Mouse (Mus musculus) MEL (cell line): ENCODE measurements around the gene Olfr718-ps1. TPM values are rescaled to one million over a fixed set of nuclear protein-coding genes. Genes with fewer than 3 reads are reported as not detected.

Experiments used
- DNase-seq: peaks from one replicate; pipeline ENCODE4 v3.0.0; 2011; ENCODE audit warnings: low read depth, low spot score
- H3K27ac ChIP-seq: 2 replicates; pipeline ENCODE4 v1.5.1; 2012; ENCODE audit warnings: low read depth, mild to moderate bottlenecking, control low read depth, low read length, moderate library complexity; ENCODE audit not compliant: control insufficient read depth
- H3K27me3 ChIP-seq, 2 experiments: fragments of 150-350 bp in 1 of 2; sonication (generic) in 1 of 2; 2 replicates each; pipeline ENCODE4 v1.6.1; 2012; ENCODE audit warnings: low read length in 2 of 2, mild to moderate bottlenecking in 2 of 2, improper control_type of control experiment in 1 of 2, moderate library complexity in 1 of 2; ENCODE audit not compliant: insufficient read depth in 2 of 2, control insufficient read depth in 1 of 2
- H3K36me3 ChIP-seq, 2 experiments: 2 replicates each; pipeline ENCODE4 v1.6.1; 2012 to 2014; ENCODE audit warnings: low read length in 2 of 2, improper control_type of control experiment in 1 of 2, inconsistent platforms in 1 of 2, mild to moderate bottlenecking in 1 of 2; ENCODE audit not compliant: insufficient read depth in 2 of 2, control insufficient read depth in 1 of 2
- H3K4me1 ChIP-seq, 2 experiments: fragments of 150-350 bp in 1 of 2; sonication (generic) in 1 of 2; 2 replicates each; pipeline ENCODE4 v1.6.1; 2012; ENCODE audit warnings: low read length in 2 of 2, improper control_type of control experiment in 1 of 2, mild to moderate bottlenecking in 1 of 2; ENCODE audit not compliant: insufficient read depth in 2 of 2, control insufficient read depth in 1 of 2
- H3K4me3 ChIP-seq, 2 experiments: fragments of 150-350 bp in 1 of 2; sonication (generic) in 1 of 2; 2 replicates each; pipeline ENCODE4 v1.5.1; 2012; ENCODE audit warnings: low read depth in 2 of 2, low read length in 2 of 2, mild to moderate bottlenecking in 2 of 2, moderate library complexity in 2 of 2, control low read depth in 1 of 2, improper control_type of control experiment in 1 of 2; ENCODE audit not compliant: control insufficient read depth in 1 of 2, insufficient read depth in 1 of 2
- H3K79me2 ChIP-seq: 2 replicates; pipeline ENCODE4 v1.6.1; 2012; ENCODE audit warnings: mild to moderate bottlenecking, low read length, moderate library complexity; ENCODE audit not compliant: control insufficient read depth, poor library complexity, insufficient read depth
- H3K9ac ChIP-seq: 2 replicates; pipeline ENCODE4 v1.6.1; 2012; ENCODE audit warnings: low read depth, mild to moderate bottlenecking, control low read depth, low read length, moderate library complexity; ENCODE audit not compliant: control insufficient read depth, poor library complexity, severe bottlenecking
- H3K9me3 ChIP-seq: fragments of 150-350 bp; sonication (generic); replicated peaks from 2 replicates; pipeline ENCODE4 v1.6.1; 2012; ENCODE audit warnings: mild to moderate bottlenecking, low read length, improper control_type of control experiment, moderate library complexity; ENCODE audit not compliant: insufficient read depth
- CHD1 ChIP-seq: IDR thresholded peaks from 2 replicates; pipeline ENCODE4 v1.6.1; 2012; ENCODE audit warnings: low read depth, mild to moderate bottlenecking, inconsistent platforms, low read length, improper control_type of control experiment
- CHD2 ChIP-seq: IDR thresholded peaks from 2 replicates; pipeline ENCODE4 v1.6.1; 2011; ENCODE audit warnings: low read length, improper control_type of control experiment
- CTCF ChIP-seq, 3 experiments: IDR thresholded peaks in 2 of 3; conservative IDR thresholded peaks in 1 of 3; 2 replicates each; pipeline ENCODE4 v1.5.1; 2011 to 2012; ENCODE audit warnings: low read length in 3 of 3, low read depth in 2 of 3, mild to moderate bottlenecking in 2 of 3, improper control_type of control experiment in 1 of 3, inconsistent platforms in 1 of 3, mixed read lengths in 1 of 3, moderate library complexity in 1 of 3; ENCODE audit not compliant: control insufficient read depth in 1 of 3, insufficient read depth in 1 of 3, poor library complexity in 1 of 3, severe bottlenecking in 1 of 3
- ELF1 ChIP-seq: IDR thresholded peaks from 2 replicates; pipeline ENCODE4 v1.6.1; 2014; ENCODE audit warnings: low read depth, mild to moderate bottlenecking, inconsistent platforms, low read length, improper control_type of control experiment, moderate library complexity
- EP300 ChIP-seq, 2 experiments: IDR thresholded peaks; 2 replicates each; pipeline ENCODE4 v1.6.1; 2011; ENCODE audit warnings: improper control_type of control experiment in 2 of 2, low read length in 2 of 2, low read depth in 1 of 2, mild to moderate bottlenecking in 1 of 2
- GATA1 ChIP-seq: IDR thresholded peaks from 2 replicates; pipeline ENCODE4 v1.6.1; 2011; ENCODE audit warnings: low read depth, low read length, improper control_type of control experiment
- KAT2A ChIP-seq: conservative IDR thresholded peaks from 2 replicates; pipeline ENCODE4 v1.6.1; 2012; ENCODE audit warnings: low read depth, low read length, improper control_type of control experiment, inconsistent platforms
- MAFK ChIP-seq: IDR thresholded peaks from 2 replicates; pipeline ENCODE4 v1.6.1; 2011; ENCODE audit warnings: low read depth, mild to moderate bottlenecking, low read length, improper control_type of control experiment, borderline replicate concordance
- MAZ ChIP-seq: IDR thresholded peaks from 2 replicates; pipeline ENCODE4 v1.6.1; 2012; ENCODE audit warnings: low read depth, mild to moderate bottlenecking, inconsistent platforms, low read length, improper control_type of control experiment
- MXI1 ChIP-seq: IDR thresholded peaks from 2 replicates; pipeline ENCODE4 v1.6.1; 2011; ENCODE audit warnings: mild to moderate bottlenecking, low read depth, low read length, improper control_type of control experiment
- NRF1 ChIP-seq: IDR thresholded peaks from 2 replicates; pipeline ENCODE4 v1.6.1; 2014; ENCODE audit warnings: low read depth, mild to moderate bottlenecking, inconsistent platforms, low read length, improper control_type of control experiment, moderate library complexity; ENCODE audit not compliant: poor library complexity, insufficient read depth, severe bottlenecking
- POLR2AphosphoS2 ChIP-seq: IDR thresholded peaks from 2 replicates; pipeline ENCODE4 v1.6.1; 2011; ENCODE audit warnings: low read length, improper control_type of control experiment
- POLR2AphosphoS5 ChIP-seq: IDR thresholded peaks from 2 replicates; pipeline ENCODE4 v1.6.1; 2012; ENCODE audit warnings: low read depth, borderline replicate concordance, mild to moderate bottlenecking, inconsistent platforms, low read length, moderate library complexity, mixed read lengths
- RAD21 ChIP-seq: IDR thresholded peaks from 2 replicates; pipeline ENCODE4 v1.6.1; 2011; ENCODE audit warnings: mild to moderate bottlenecking, low read depth, low read length, improper control_type of control experiment
- SMC3 ChIP-seq: IDR thresholded peaks from 2 replicates; pipeline ENCODE4 v1.6.1; 2011; ENCODE audit warnings: low read depth, low read length, improper control_type of control experiment
- TAL1 ChIP-seq: IDR thresholded peaks from 2 replicates; pipeline ENCODE4 v1.6.1; 2012; ENCODE audit warnings: mild to moderate bottlenecking, inconsistent platforms, low read length, moderate library complexity, mixed read lengths
- TBP ChIP-seq: IDR thresholded peaks from 2 replicates; pipeline ENCODE4 v1.8.0; 2011; ENCODE audit warnings: low read depth, low read length, improper control_type of control experiment
- UBTF ChIP-seq: IDR thresholded peaks from 2 replicates; pipeline ENCODE4 v1.6.1; 2012; ENCODE audit warnings: low read depth, mild to moderate bottlenecking, inconsistent platforms, low read length, improper control_type of control experiment, moderate library complexity, borderline replicate concordance; ENCODE audit not compliant: insufficient read depth
- USF1 ChIP-seq: IDR thresholded peaks from 2 replicates; pipeline ENCODE4 v1.6.1; 2014; ENCODE audit warnings: low read depth, mild to moderate bottlenecking, inconsistent platforms, low read length, improper control_type of control experiment, moderate library complexity
- USF2 ChIP-seq, 2 experiments: IDR thresholded peaks; 2 replicates each; pipeline ENCODE4 v1.6.1; 2011 to 2012; ENCODE audit warnings: improper control_type of control experiment in 2 of 2, low read length in 2 of 2, borderline replicate concordance in 1 of 2, inconsistent platforms in 1 of 2, low read depth in 1 of 2, mild to moderate bottlenecking in 1 of 2; ENCODE audit not compliant: insufficient read depth in 1 of 2
- ZMIZ1 ChIP-seq: IDR thresholded peaks from 2 replicates; pipeline ENCODE4 v1.6.1; 2012; ENCODE audit warnings: low read depth, mild to moderate bottlenecking, inconsistent platforms, low read length, improper control_type of control experiment, moderate library complexity
- polyA plus RNA-seq, 2 experiments: library from polyadenylated mRNA; stranded (reverse) in 1 of 2; unstranded in 1 of 2; fragments of >175 nt in 1 of 2; fragments of >200 nt in 1 of 2; gene quantifications; 2 replicates each; pipeline versions ENCODE4 v1.2.1 to v1.2.4; 2012; ENCODE audit warnings: low replicate concordance in 2 of 2, low read depth in 1 of 2; ENCODE audit not compliant: insufficient read length in 2 of 2, insufficient read depth in 1 of 2, missing spikeins in 1 of 2
- total RNA-seq: library from RNA; depleted of rRNA; stranded (reverse); fragments of 300-350 nt; gene quantifications from 2 replicates; pipeline ENCODE4 v1.2.3, GENCODE M21; 2012

Gene Olfr718-ps1
- total and polyA plus RNA-seq, 3 experiments: 0.01 TPM; not detected in 2

GRCm38 (mm10) chr5:143175970-143176369, 28.6 kb upstream of the Olfr718-ps1 start:
- H3K4me3 ChIP-seq: no peak overlapping the region
- TF ChIP-seq EP300 (IDR thresholded peaks at IDR 0.05; ENCODE audit: low read depth in 1 of 2, low read length in 2 of 2): no peak
- no peak for TF ChIP-seq TAL1
- TF ChIP-seq MXI1: no peak
- TF ChIP-seq POLR2AphosphoS2: no peak
- TF ChIP-seq GATA1: no peak
- no peak for TF ChIP-seq RAD21
- no peak for TF ChIP-seq USF1
- no peaks in the 10 kb centered on the region for H3K27me3 ChIP-seq
- H3K9me3 ChIP-seq: no peaks in the 10 kb centered on the region
- peaks cover 3 to 7% of the 10 kb centered on the region in 2 experiments; a peak in 3 of 4 replicates for H3K4me1 ChIP-seq
- H3K79me2 ChIP-seq: peaks cover 9% of the 10 kb centered on the region
- H3K9ac ChIP-seq: no peak overlapping the region
- no peak overlapping the region for H3K27ac ChIP-seq
- DNase-seq: no peak
- H3K36me3 ChIP-seq: peaks cover 6 to 21% of the 10 kb centered on the region in 2 experiments

GRCm38 (mm10) chr5:143165508-143166070, 18.2 kb upstream of the Olfr718-ps1 start:
- no peaks in the 10 kb centered on the region for H3K36me3 ChIP-seq
- H3K4me1 ChIP-seq: no peaks in the 10 kb centered on the region
- H3K4me3 ChIP-seq: no peak overlapping the region
- no peak overlapping the region for H3K9ac ChIP-seq
- H3K79me2 ChIP-seq: no peaks in the 10 kb centered on the region
- TF ChIP-seq MAFK (no peak), GATA1 (no peak)
- TF ChIP-seq, all 39 proteins: peak for 0
- H3K27ac ChIP-seq: no peak overlapping the region
- H3K9me3 ChIP-seq: no peaks in the 10 kb centered on the region
- no peaks in the 10 kb centered on the region for H3K27me3 ChIP-seq
- no peak for DNase-seq

- no peak for TF ChIP-seq CHD1
- TF ChIP-seq USF2 (IDR thresholded peaks at IDR 0.05; ENCODE audit: borderline replicate concordance in 1 of 2, insufficient read depth in 1 of 2, low read depth in 1 of 2, low read length in 2 of 2): no peak
- no peak for TF ChIP-seq TBP
- TF ChIP-seq ZMIZ1: no peak
- TF ChIP-seq UBTF: no peak
- TF ChIP-seq KAT2A: no peak
- TF ChIP-seq CHD2: no peak
- TF ChIP-seq MAZ: no peak
- no peak for TF ChIP-seq ELF1
- no peak for TF ChIP-seq CTCF (IDR thresholded peaks at IDR 0.05 in 2 of 3, conservative IDR thresholded peaks at IDR 0.05 in 1 of 3; ENCODE audit: control insufficient read depth in 1 of 3, insufficient read depth in 1 of 3, low read depth in 2 of 3, low read length in 3 of 3, poor library complexity in 1 of 3, severe bottlenecking in 1 of 3)
- no peak for TF ChIP-seq POLR2AphosphoS5
- TF ChIP-seq SMC3: no peak
- no peak for TF ChIP-seq EP300 (IDR thresholded peaks at IDR 0.05; ENCODE audit: low read depth in 1 of 2, low read length in 2 of 2)
- no peak for TF ChIP-seq NRF1
- TF ChIP-seq POLR2AphosphoS2: no peak
- no peaks in the 10 kb centered on the region; a peak in 1 of 4 replicates for H3K4me1 ChIP-seq
- H3K36me3 ChIP-seq: no peaks in the 10 kb centered on the region
- no peak overlapping the region for H3K4me3 ChIP-seq
- H3K27me3 ChIP-seq: peaks cover 0 to 2% of the 10 kb centered on the region in 2 experiments; a peak in 1 of 4 replicates
- H3K27ac ChIP-seq: no peak overlapping the region
- no peak for DNase-seq
- no peaks in the 10 kb centered on the region for H3K9me3 ChIP-seq
- H3K79me2 ChIP-seq: no peaks in the 10 kb centered on the region
- no peak overlapping the region for H3K9ac ChIP-seq
Observed at GRCm38 (mm10) chr5:143155534-143155933, 8.2 kb upstream of the Olfr718-ps1 start.
